Mouse (Mus musculus) liver, adult 2 months (tissue): ENCODE results near the gene Rnpepl1.

Experiments
- CTCF ChIP-seq: fragments of 200-500 bp; IDR thresholded peaks from 2 replicates; pipeline ENCODE4 v1.5.1; 2011; ENCODE audit warnings: low read depth, low read length, control low read depth
- POLR2A ChIP-seq: fragments of 200-500 bp; IDR thresholded peaks from 2 replicates; pipeline ENCODE4 v1.6.1; 2011; ENCODE audit warnings: low read length, control low read depth; ENCODE audit not compliant: insufficient read depth; ENCODE audit errors: extremely low read depth

- no peak for TF ChIP-seq CTCF
- TF ChIP-seq POLR2A: no peak
Observed at GRCm38 (mm10) chr1:92880101-92880500, 30.5 kb upstream of the Rnpepl1 start.
